Mouse (Mus musculus) myocyte (in vitro differentiated cells): Measurements from ENCODE around the gene Ass1.

ENCODE experiments used
- CEBPB ChIP-seq: IDR thresholded peaks from 2 replicates; pipeline ENCODE4 v1.6.1; 2011; ENCODE audit warnings: mild to moderate bottlenecking, moderate library complexity; ENCODE audit not compliant: poor library complexity, insufficient read depth, severe bottlenecking
- E2F4 ChIP-seq: IDR thresholded peaks from one replicate; pipeline ENCODE4 v1.6.1; 2011; ENCODE audit warnings: mild to moderate bottlenecking, control low read depth, moderate library complexity; ENCODE audit not compliant: insufficient read depth
- MAX ChIP-seq: IDR thresholded peaks from one replicate; pipeline ENCODE4 v1.6.1; 2011; ENCODE audit warnings: low read depth, mild to moderate bottlenecking, control low read depth
- MYOD1 ChIP-seq, 3 experiments: IDR thresholded peaks; one replicate each; pipeline ENCODE4 v1.6.1; 2011; ENCODE audit warnings: control low read depth in 2 of 3, low read depth in 2 of 3, mild to moderate bottlenecking in 2 of 3, moderate library complexity in 1 of 3; ENCODE audit not compliant: insufficient read length in 2 of 3, control insufficient read depth in 1 of 3
- MYOG ChIP-seq, 3 experiments: IDR thresholded peaks; one replicate each; pipeline ENCODE4 v1.6.1; 2011; ENCODE audit warnings: control low read depth in 2 of 3, low read depth in 2 of 3, mild to moderate bottlenecking in 2 of 3; ENCODE audit not compliant: insufficient read length in 2 of 3, control insufficient read depth in 1 of 3, insufficient read depth in 1 of 3
- POLR2A ChIP-seq: IDR thresholded peaks from one replicate; pipeline ENCODE4 v1.6.1; 2011; ENCODE audit warnings: low read depth, mild to moderate bottlenecking, control low read depth, moderate library complexity; ENCODE audit not compliant: insufficient read length
- POLR2AphosphoS2 ChIP-seq: IDR thresholded peaks from one replicate; pipeline ENCODE4 v1.6.1; 2011; ENCODE audit warnings: low read depth, control low read depth; ENCODE audit not compliant: insufficient read length
- REST ChIP-seq: IDR thresholded peaks from one replicate; pipeline ENCODE4 v1.6.1; 2011; ENCODE audit warnings: mild to moderate bottlenecking, control low read depth, moderate library complexity; ENCODE audit not compliant: insufficient read depth, insufficient read length
- SRF ChIP-seq: IDR thresholded peaks from one replicate; pipeline ENCODE4 v1.6.1; 2011; ENCODE audit warnings: low read depth; ENCODE audit not compliant: control insufficient read depth, insufficient read length
- TCF12 ChIP-seq: IDR thresholded peaks from one replicate; pipeline ENCODE4 v1.6.1; 2011; ENCODE audit warnings: mild to moderate bottlenecking, control low read depth; ENCODE audit not compliant: poor library complexity, insufficient read depth, severe bottlenecking
- TCF3 ChIP-seq: IDR thresholded peaks from one replicate; pipeline ENCODE4 v1.6.1; 2011; ENCODE audit warnings: low read depth, control low read depth; ENCODE audit not compliant: insufficient read length
- USF1 ChIP-seq: IDR thresholded peaks from one replicate; pipeline ENCODE4 v1.6.1; 2011; ENCODE audit warnings: low read depth, mild to moderate bottlenecking, control low read depth, moderate library complexity

GRCm38 (mm10) chr2:31460920-31461319 is 9.1 kb upstream of the Ass1 start:
- TF ChIP-seq MYOD1 (IDR thresholded peaks at IDR 0.05; ENCODE audit: control insufficient read depth in 1 of 3, insufficient read length in 2 of 3, low read depth in 2 of 3) (no peak), POLR2A (no peak), POLR2AphosphoS2 (no peak), SRF (no peak), E2F4 (no peak), USF1 (no peak), CEBPB (no peak), TCF3 (no peak), REST (no peak), TCF12 (no peak), MAX (no peak), MYOG (IDR thresholded peaks at IDR 0.05; ENCODE audit: control insufficient read depth in 1 of 3, insufficient read depth in 1 of 3, insufficient read length in 2 of 3, low read depth in 2 of 3) (no peak)
